Mouse (Mus musculus): ENCODE data around the gene D17Wsu92e.

DNA sequence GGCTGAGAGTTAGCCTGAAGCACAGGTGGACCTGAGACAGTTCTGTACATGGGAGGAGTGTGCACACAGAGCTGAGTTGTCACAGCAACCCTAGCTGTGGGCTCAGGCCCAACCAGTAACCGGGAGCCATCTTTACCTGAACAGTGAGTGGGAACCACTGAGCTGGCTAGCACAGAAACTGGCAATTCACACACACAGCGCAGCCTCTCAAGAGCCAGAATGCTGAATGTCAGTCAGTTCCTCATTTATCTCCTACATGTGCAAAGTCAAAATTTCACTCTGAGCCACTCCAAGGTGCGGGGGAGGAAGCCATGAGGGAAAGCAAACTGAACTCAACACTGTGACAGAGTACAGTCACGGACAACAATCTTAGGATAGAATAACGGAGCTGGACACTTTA lies 53.3 kb downstream of the D17Wsu92e start:
- TF ChIP-seq CTCF (IDR thresholded peaks at IDR 0.05; ENCODE audit: control insufficient read depth, insufficient read depth, low read length) (no peak), POLR2A (IDR thresholded peaks at IDR 0.05; ENCODE audit: borderline replicate concordance, control insufficient read depth, low read depth, low read length) (no peak)

Measured in bone marrow, adult 2 months (tissue).